Mouse (Mus musculus): ENCODE measurements around the gene Snx18.
A peak's percentile ranks its signal among the peaks of the same experiment; 100 is the strongest.

The Snx18 gene

DNA sequence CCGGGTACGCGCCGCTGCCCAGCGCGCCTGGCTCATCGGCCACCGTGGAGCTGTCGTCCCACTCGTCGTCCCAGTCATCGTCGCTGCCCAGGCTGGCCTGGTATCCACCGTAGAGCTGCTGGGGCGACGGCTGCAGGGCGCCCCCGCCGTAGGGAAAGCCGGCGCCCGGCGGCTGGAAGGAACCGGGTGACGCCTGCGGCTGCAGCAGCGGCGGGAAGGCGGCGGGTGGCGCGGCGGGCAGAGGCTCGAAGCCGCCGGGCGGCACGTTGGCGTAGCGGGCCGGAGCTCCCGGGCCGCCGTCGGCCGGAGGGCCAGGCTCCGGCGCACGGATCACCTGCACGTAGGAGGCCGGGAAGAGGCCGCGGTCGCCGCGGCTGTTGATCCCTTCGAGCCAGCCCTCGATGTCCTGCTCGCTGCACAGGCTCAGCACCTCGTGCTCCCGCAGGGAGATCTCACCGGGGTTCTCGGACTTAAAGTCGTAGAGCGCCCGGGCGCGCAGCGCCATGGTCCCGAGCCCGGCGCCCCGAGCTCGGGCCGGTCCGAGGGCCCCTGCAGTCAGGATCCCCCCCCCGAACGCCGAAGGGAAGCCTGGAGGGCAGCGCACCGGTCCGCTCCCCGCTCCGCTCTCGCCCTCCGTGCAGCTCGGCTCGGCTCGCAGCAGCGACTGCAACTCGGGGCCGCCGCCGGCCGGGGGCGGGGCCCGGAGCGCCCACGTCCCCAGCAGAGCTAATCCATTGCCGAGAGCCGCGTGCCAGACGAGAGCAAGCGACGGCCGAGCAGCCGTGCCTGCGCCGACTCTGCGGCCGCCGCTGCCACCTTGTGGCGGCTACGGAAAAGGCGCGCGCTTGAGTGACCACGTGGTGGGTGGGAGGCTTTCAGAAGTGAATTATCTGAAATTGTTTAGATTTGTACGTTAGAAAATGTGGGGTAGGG lies at the start of gene Snx18:
TSS of gene Snx18 (minus strand) at position 674 of the 933 bp plus-strand sequence.
- DNase-seq, result peak; percentile 87

DNA sequence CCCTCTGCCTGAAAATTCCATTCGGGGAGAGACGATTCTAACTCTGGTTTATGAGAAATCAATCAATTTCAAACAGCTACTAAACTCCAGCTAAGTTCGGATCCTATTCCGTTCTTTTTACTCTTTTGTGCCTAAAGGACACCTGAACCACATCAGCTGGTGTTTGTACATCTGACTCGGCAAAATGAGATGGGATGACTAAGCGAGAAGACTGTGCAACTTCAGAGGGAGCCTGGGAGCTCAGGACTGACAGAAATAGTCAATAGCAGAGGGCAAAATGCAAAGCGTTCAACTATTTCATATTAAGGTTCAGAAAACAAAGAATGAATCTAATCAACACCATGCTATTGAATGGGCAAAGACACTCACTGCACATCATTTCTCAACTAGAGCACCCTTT lies 45.5 kb upstream of the Snx18 start:
- DNase-seq, result no peak

DNA sequence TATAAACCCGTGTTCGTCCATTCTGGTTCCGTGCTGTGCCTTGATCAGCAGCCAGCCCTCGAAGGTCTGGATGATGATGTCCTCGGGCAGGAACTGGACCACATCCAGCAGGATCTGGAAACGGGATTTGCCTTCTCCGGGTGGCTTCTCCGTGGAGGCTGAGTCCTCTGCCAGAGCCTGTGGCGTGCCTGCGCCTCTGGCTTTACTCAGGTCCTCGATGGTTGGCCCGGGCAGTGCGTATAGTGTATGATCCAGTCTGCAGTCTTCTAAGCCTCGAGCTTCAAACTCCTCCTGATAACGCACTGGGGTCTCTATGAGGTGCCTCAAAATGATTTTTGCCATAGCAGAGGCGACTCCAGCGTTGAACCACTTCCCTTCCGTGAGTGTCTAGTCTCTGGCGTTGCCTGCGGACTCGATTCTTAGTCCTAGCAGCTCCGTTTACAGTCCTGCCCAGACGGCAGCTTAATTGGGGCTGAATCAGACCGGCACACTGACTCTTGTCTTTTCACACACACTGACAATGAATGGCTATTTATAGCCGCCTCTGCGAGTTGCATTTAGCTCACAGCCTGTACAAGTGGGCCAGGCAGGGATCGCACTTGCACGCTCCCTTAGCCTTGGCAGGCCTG lies 44.9 kb upstream of the Snx18 start, which contains the start of gene Hspb3:
TSS of gene Hspb3 (minus strand) at position 526 of the 629 bp plus-strand sequence.
- DNase-seq, result peak; percentile 53

DNA sequence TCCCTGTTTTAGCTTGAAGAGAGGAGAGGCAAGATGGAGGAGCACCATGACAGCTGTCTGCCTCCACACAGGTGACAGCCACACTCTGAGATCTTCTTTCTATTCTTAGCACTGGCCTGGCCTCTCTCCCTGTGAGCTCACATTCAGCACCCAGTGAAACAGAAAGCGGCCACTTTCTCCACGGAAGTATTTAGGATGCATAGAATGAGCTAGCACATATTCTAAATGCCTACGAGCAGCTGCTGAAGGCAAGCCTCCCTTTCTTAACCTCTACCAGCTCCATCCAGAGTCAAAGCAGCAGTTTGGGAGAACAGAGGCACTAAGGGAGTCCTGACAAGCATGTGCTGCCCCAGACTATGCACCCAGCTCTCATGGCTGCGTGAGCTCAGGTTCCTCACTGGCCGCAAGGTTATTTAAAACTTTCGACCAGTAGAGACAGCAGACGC lies 43.5 kb upstream of the Snx18 start:
- no peak for DNase-seq

DNA sequence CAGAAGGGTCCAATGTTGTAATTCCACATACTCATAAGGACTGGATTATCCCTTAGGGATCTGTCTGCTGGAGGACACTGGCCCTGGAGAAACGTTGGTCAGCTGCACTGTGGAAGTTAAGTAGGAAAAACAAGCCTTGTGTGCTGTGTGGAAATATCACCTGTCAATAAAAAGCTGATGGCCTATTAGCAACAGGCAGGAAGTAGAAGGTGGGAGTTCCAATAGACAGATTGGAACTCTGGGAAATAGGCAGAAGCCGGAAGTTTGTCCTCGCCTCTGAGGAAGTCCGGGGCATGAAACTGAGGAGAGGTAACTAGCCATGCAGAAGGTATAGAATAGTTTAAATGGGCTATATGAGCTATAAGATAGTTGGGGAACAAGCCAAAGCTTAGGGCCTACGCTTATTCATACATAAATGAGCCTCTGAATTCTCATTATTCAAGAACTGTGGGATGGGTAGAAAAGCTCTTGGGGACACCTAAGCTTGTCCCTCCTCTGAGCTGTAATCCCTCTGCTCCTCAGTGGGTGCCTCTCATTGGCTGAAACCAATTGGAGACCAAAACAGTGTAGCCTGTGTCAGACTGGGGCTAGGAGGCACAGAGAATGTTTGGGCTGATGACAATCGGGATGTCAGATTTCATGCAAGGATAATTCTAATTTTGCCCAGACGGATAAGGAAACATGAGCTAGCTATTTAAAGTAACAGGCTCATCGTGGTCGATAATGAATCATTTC lies 42.4 kb upstream of the Snx18 start:
- no peak for DNase-seq

DNA sequence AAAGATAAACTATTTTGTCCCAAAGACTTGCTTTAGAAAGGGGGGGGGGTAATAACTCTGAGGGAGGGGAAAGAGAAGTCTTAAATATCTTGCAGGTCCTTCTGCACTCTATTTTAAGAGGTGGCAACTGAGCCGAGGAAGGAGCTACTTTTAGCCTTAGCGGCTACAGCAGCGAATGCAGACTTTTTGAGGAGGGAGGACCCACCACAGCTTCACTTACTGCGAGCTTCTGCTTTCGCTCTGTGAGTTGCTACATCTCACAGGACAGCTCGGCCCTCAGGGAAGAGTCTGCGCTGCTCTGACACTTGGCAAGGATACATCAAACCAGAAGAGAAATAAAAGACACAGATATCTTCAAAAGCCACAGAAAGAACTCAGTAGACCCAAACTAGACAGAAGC lies 38.8 kb upstream of the Snx18 start:
- DNase-seq, result no peak

DNA sequence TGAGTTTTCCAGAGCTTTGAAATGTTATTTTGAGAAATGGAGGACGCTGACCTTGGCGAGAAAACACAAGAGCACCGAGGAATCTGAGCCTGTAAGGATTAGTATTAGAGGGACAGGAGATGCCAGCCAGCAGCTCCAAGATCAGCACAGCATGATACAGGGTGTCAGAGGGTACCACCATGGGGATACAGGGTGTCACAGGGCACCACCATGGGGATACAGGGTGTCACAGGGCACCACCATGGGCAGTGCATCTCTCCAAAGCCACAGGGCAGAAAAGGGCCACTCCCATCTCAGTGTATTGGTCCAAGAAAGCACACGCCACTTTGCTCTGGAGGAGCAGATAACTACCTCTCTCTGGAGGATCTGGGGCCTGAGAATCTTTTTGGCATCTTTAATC lies 38.3 kb upstream of the Snx18 start:
- DNase-seq, result no peak

DNA sequence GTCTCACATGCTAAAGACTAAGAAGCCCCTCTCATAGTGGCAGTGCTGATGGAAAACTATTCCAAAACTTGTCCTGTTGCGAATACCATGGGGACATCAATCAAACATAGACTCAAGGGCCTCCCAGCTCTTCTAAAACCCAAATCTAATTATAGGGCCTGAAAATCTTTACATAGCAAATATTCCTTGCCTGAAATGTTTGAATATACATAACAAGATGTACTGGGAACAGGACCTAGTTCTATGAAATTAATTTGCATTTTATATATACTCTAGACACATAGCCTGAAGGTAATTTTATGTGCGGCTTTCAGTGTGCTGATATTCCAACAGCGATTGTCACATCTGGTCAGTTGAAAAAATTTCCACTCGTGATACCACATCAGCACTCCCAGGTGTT lies 37.1 kb upstream of the Snx18 start:
- DNase-seq, result no peak

DNA sequence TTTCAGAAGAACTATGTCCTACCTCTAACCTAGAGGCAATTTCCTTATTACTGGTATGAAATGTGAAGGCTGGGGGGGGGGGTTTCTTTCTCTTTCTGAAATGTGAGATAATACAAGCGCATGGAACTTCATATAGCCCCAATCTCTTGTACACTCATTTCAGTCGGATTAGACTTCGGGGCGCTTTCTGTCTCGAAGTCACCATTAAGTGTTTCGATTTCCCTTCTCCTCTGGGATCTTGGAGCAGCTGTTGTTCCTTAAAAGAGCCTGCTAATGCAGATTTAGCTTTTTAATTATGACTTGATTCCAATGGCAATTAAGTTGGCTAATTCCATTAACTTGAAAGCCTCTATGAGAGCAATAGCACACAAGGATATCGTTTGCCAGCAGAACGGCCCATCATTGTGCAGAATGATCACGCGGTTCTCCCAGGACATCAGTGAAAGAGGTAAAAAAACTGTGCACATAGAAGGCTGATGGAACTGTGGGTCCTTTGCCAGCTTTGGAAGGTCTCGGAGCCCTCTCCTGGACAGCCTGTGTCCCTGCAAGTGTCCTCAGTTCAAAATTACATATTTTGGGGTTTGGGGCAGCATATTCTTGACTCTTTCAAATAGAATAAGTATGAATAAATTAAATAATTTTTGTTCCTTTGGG lies 22.7 kb upstream of the Snx18 start:
- no peak for DNase-seq

DNA sequence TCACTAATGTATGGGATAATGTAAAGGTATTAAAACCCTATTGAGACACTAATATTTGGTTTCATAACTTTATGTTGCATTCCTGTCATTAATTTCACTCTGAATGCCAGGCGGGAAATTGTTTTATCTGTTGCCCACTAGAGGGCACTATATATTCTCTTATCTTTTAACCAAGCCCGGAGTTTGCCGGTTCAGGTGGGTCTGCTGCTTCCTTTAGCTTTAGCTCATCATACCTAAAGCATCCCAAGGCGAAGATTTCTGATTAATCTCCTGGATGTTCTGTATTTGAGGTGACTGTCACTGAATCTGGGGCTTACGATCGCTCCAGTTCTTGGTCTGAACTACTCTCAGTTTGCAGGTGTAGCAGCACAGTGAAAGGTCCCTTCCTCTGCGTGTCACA lies 20.6 kb upstream of the Snx18 start:
- DNase-seq, result no peak

DNA sequence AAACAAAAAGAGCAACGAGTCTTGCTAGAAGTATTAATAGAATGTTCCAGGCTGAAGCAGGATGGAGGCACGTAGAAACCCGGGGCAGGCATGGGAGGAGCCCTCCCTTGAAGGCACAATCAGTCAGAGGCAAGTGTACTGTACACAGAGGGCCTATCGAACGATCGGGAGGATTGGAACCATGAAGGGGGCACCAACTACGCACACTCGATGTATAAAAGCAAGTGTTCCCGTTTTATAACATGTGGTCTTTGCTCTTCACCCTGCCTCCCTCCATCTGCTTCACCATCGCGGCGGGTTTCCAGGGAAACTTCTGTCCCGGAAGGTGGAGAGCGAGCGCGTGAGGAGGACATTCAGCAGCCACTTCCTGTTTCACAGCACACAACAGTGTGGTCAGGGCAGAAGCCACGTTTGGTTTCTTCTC lies 17.4 kb upstream of the Snx18 start:
- no peak for DNase-seq

DNA sequence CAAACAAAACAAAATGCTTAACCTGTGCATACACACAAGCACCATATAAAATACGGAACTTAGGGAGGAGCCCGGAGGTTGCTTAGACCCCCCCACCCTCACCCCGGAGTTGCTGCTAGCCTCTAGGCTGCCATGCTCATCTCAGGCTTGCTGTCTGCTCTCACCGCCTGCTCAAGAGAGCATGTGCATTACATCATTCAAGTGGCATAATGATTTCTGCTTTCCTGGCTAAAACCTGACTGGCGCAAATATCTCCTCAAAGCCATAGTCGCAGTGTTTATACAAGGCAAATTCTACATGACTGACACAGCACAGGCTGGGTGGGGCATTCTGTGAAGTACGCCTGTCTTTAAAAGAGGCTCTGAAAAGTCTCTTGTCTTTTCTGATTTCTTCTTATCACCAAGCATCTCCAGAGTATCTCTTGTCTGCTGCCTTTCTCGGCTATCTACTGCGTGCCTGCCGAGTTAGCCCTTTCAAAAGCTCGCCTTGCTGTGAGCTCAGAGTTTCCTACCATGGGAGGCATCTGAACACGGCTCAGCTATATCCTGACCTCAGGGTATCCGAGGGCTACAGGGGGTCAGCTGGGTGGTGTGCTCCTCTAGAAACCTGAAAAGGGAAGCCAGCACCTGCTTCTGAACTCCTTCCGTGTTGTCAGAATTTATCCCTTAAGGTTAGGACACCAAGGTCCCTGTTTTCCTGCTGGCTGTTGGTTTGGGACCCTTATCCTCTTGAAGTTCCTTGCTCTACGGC lies 16.5 kb upstream of the Snx18 start:
- DNase-seq, result no peak

DNA sequence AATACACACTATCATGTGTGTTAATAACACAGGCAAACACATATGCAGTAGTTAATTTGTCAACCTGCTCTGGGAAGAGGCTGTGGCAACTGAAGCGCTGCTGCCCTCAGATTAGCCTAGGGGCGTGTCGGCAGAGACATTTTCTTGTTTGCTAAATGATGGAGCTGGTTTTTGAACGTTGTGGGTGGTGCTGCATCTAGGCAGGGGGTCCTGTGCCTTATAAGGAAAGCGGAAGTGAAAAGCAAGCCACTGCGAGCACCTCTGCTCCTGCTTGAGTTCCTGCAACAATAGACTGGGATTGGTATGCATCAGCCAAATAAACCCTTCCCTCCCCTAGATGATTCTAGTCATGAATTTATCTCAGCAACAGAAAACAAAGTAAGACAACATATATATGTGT lies 14.1 kb upstream of the Snx18 start:
- no peak for DNase-seq

DNA sequence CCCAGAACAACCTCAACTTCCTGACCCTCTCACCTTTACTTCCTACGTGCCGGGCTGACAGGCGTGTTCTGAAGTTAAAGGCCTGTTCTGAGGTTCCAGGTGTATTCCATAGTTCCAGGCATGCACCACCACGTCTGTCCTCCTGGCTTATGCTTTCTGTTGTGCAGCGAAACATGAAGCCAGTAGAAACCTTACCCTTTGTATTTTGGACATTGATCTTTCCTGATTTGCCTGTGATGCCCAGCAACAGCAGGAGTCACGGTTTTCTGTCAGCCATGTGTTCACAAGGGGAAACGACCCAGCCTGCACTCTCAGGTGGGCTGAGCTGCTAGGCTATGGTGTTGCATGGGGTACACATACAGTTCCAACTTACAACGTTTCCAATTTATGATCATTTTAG lies 9.2 kb upstream of the Snx18 start:
- DNase-seq, result no peak

DNA sequence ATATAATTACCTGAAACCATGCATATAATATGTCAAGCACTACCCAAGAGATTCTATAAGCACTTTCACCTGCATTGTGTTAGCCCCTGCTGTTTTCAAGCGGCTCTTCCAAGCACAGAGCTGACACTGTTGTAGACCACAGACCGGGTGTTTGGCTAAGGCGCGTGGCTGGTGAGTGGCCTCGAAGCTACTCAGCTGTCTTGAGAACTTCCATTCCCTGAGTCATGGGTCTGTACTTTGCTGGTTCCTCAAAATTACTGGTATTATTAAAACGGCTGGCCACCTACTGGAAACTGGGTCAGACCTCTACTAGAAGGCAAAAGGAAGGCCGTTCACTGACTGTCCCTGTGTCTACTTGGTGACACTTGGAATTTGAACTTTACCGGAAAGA lies 4.5 kb upstream of the Snx18 start:
- no peak for DNase-seq

DNA sequence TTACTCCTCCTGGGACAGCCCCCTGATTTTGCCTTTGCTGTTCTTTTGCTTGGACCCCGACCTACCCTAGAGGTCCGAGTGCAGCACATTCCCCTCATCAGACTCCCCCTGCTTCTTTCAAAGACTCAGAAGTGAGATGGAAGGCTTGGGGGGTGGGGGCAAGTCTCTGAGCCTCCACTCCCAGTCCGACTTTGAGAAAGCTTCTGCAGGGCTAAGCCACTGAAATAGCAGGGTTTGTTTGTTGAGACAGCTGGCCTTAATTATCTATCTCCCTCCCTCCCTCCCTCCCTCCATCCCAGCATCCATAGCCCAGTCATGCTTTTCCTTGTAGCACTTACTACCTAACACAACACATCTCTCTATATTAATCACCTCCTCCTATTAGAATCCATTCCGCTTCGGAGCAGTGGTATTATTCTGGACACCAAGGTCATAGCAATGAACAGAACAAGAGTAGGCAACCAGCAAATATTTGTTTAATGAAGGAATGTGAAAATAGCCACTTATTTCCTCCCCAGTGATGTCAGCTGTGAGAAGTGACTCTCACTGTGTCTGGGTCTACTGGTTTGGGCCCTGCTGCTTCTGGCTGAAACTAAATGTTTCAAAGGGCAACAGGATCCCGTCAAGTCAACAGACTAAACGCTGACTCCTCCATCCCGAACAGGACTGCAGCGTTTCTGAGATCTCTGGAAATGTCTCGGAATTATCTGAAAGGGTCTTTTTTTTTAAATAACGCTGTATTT lies 3.9 kb upstream of the Snx18 start:
- no peak for DNase-seq

DNA sequence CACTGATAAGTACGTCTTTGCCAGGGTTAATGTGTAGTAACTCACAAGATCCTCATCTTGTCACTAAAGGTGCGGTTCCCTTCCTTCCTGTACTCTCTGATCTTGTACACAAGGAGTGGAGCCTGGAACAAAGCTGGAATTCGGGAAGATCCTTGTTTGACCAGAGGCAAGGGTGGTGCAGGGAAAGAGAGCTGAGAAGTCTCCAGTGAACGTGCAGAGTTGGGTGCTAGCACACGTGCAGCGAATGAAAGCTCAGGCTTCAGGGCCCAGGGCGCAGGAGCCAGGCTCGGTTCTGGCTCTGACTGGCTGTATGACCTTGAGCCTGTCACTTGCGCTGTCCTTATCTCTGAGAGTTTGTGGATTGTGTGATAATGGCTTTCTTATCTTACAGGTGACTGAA lies 639 bp upstream of the Snx18 start:
- DNase-seq, result no peak

DNA sequence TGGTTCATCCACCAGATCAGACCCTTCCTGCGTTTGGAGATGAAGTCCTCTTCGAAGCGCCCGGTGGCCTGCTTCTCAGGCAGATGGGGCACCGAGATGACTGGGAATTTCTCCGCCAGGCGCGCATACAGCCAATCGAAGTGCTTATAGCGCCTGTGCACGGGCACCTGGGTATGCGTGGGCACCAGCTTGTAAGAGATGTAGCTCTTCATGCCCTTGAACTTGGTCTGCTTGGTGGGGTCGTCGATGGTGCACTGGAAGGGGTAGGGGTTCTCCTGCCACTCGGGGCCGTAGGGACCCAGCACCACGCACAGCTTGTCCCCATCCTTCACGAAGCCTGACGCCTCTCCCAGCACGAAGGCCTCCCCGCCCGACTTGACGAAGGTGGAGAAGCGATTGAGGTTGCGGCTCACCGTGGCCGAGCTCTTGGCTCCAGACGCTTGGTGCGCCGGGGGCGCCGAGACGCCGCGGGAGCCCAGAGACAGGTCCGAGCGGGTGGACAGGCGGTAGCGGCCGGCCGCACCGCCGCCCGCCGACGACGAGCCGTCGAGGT lies 950 bp downstream of the Snx18 start:
- DNase-seq, result no peak

DNA sequence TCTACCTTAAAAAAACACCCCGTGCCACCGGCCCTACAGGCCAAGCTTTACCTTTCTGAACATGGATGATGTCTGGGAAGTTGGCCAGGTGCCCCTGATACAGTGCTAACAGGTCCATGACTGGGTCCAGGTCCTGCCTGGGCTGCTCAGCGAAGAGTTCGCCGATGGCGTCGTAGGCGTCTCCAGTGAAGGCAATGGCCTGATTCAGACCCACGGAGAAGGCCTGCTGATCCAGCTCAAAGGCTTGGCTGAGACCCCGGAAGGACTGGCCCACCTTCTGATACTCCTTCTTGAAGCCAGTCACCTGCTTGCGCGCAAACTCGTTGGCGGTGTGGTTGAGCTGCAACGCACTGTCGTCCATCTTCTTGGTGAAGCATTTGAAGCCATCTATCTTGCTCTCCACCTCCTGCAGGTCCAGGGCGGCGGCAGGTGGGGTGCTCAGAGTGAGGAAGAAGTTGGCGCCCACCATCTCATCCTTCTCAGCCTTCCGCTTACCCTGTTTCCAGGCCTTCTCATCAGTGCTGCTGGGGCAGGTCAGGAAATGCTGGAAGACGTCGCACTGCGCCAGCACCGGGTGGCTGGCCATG lies 1.5 kb downstream of the Snx18 start:
- DNase-seq, result no peak

DNA sequence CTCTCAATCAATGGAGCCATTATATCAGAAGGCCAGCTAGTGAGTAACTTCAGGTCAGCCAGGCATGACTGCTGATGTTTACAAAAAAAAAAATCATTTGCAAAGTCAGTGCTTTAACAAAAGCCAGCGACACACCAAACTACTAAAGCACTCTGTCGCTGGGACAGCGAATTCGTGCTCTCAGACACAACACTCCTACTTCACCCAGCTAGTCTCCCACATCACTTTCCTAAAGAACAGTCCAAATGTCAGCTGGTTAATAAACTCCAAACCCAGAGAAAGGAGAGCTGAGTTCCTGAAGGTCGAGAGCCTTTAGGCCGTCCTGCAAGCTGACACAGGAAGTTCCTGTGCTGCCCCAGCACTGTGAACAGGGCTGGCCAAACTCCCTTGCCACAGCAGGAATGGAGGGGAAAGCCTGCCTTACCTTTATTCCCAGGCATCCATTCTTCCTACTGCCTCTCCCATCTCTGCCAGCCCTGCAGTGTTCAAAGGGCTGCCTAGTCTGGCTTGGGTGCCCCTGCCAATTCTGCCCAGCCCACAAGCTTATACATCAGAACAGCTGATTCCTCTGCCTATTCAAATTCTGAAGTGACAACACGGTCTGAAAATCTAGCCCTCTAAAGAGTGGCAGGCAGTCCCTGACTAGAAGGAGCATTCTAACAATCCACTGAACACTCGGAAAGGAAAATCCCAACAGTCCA lies 2.2 kb downstream of the Snx18 start:
- no peak for DNase-seq
